Mouse (Mus musculus): ENCODE measurements at regions not wholly inside any gene's neighbourhood (a gene's known extent, or its start where the extent isn't known, plus 50 kb on each side); places are given as distances from the start of the nearest gene placed in this dataset.

GRCm38 (mm10) chr4:95159821-95160220 lies 107.8 kb upstream of the Jun start:
- peak; percentile 85 for TF ChIP-seq POLR2A (IDR thresholded peaks at IDR 0.05; ENCODE audit: insufficient read depth, low read depth, low read length)
- no peak for TF ChIP-seq CTCF (IDR thresholded peaks at IDR 0.05)
- no peak for TF ChIP-seq EP300 (IDR thresholded peaks at IDR 0.05; ENCODE audit: insufficient read depth, low read depth, low read length)
- Histone ChIP-seq H3K36me3 (ENCODE audit: control insufficient read depth, insufficient read depth, low read length) (peaks cover 3% of the 10 kb centered on the region), H3K9ac (ENCODE audit: low read depth, low read length) (no peak overlapping the region; the same call in 1 of the 2 replicates), H3K4me1 (ENCODE audit: control insufficient read depth, insufficient read depth, low read length) (peaks cover 19% of the 10 kb centered on the region), H3K27me3 (ENCODE audit: control insufficient read depth, insufficient read depth, low read length) (no peaks in the 10 kb centered on the region), H3K27ac (peak overlapping the region; percentile 99), H3K79me2 (replicated peaks; ENCODE audit: control insufficient read depth, insufficient read depth, low read length) (no peaks in the 10 kb centered on the region), H3K4me3 (no peak overlapping the region)
- 38% methylated on average over 4 of the region's 4 CpGs for WGBS
- no peak for DNase-seq
- intact Hi-C loops (cut with DNase I), result loop anchor here (2.0 to 10.0 kb wide), 7 partner anchors 107 to 715 kb away; partner anchors contain the start of genes Fggy and Jun

GRCm38 (mm10) chr4:95160465-95160864 lies 108.4 kb upstream of the Jun start:
- TF ChIP-seq CTCF (IDR thresholded peaks at IDR 0.05) (no peak), EP300 (IDR thresholded peaks at IDR 0.05; ENCODE audit: insufficient read depth, low read depth, low read length) (no peak), POLR2A (IDR thresholded peaks at IDR 0.05; ENCODE audit: insufficient read depth, low read depth, low read length) (no peak)
- Histone ChIP-seq H3K4me3 (peak overlapping the region; percentile 50), H3K9ac (ENCODE audit: low read depth, low read length) (peak overlapping the region; percentile 87), H3K79me2 (replicated peaks; ENCODE audit: control insufficient read depth, insufficient read depth, low read length) (no peaks in the 10 kb centered on the region), H3K4me1 (ENCODE audit: control insufficient read depth, insufficient read depth, low read length) (peaks cover 18% of the 10 kb centered on the region), H3K27me3 (ENCODE audit: control insufficient read depth, insufficient read depth, low read length) (no peaks in the 10 kb centered on the region), H3K36me3 (ENCODE audit: control insufficient read depth, insufficient read depth, low read length) (peaks cover 3% of the 10 kb centered on the region), H3K27ac (peak overlapping the region; percentile 99)
- WGBS, result 52% methylated on average over 3 of the region's 3 CpGs
- intact Hi-C loops (cut with DNase I), result loop anchor here (2.0 to 10.0 kb wide), 6 partner anchors 108 to 714 kb away; partner anchors contain the start of genes Fggy and Jun
- no peak for DNase-seq

GRCm38 (mm10) chr4:95160912-95161669 lies 109.1 kb upstream of the Jun start:
- intact Hi-C loops (cut with DNase I), result loop anchor here (2.0 to 10.0 kb wide), 6 partner anchors 108 to 714 kb away; partner anchors contain the start of genes Fggy and Jun
- WGBS, result 2% methylated on average over 53 of the region's 53 CpGs
- peak overlapping the region; percentile 87 for H3K9ac ChIP-seq (ENCODE audit: low read depth, low read length)
- peak; percentile 94 to 96 for DNase-seq
- TF ChIP-seq POLR2A (IDR thresholded peaks at IDR 0.05; ENCODE audit: insufficient read depth, low read depth, low read length) (peak; percentile 85), EP300 (IDR thresholded peaks at IDR 0.05; ENCODE audit: insufficient read depth, low read depth, low read length) (peak; percentile 68), CTCF (IDR thresholded peaks at IDR 0.05) (peak; percentile 60)
- peaks cover 14% of the 10 kb centered on the region for H3K4me1 ChIP-seq (ENCODE audit: control insufficient read depth, insufficient read depth, low read length)
- no peaks in the 10 kb centered on the region for H3K79me2 ChIP-seq (replicated peaks; ENCODE audit: control insufficient read depth, insufficient read depth, low read length)
- peaks cover 3% of the 10 kb centered on the region for H3K36me3 ChIP-seq (ENCODE audit: control insufficient read depth, insufficient read depth, low read length)
- H3K27me3 ChIP-seq (ENCODE audit: control insufficient read depth, insufficient read depth, low read length), result no peaks in the 10 kb centered on the region
- peak overlapping the region; percentile 50 for H3K4me3 ChIP-seq
- peak overlapping the region; percentile 99 for H3K27ac ChIP-seq

GRCm38 (mm10) chr4:95161670-95162020 lies 109.6 kb upstream of the Jun start:
- Histone ChIP-seq H3K4me3 (peak overlapping the region; percentile 50), H3K36me3 (ENCODE audit: control insufficient read depth, insufficient read depth, low read length) (peaks cover 3% of the 10 kb centered on the region), H3K27me3 (ENCODE audit: control insufficient read depth, insufficient read depth, low read length) (no peaks in the 10 kb centered on the region), H3K79me2 (replicated peaks; ENCODE audit: control insufficient read depth, insufficient read depth, low read length) (no peaks in the 10 kb centered on the region), H3K9ac (ENCODE audit: low read depth, low read length) (peak overlapping the region; percentile 87), H3K27ac (peak overlapping the region; percentile 99), H3K4me1 (ENCODE audit: control insufficient read depth, insufficient read depth, low read length) (peaks cover 14% of the 10 kb centered on the region)
- no peak for TF ChIP-seq EP300 (IDR thresholded peaks at IDR 0.05; ENCODE audit: insufficient read depth, low read depth, low read length)
- TF ChIP-seq POLR2A (IDR thresholded peaks at IDR 0.05; ENCODE audit: insufficient read depth, low read depth, low read length), result no peak
- no peak for DNase-seq
- WGBS, result 17% methylated on average over 7 of the region's 7 CpGs
- intact Hi-C loops (cut with DNase I), result loop anchor here (2.0 to 10.0 kb wide), 6 partner anchors 109 to 713 kb away; partner anchors contain the start of genes Fggy and Jun

- H3K9ac ChIP-seq (ENCODE audit: low read depth, low read length), result no peak overlapping the region
- WGBS, result 61% methylated on average over 9 of the region's 9 CpGs
- no peaks in the 10 kb centered on the region for H3K79me2 ChIP-seq (replicated peaks; ENCODE audit: control insufficient read depth, insufficient read depth, low read length)
- peaks cover 3% of the 10 kb centered on the region for H3K36me3 ChIP-seq (ENCODE audit: control insufficient read depth, insufficient read depth, low read length)
- H3K27ac ChIP-seq, result peak overlapping the region; percentile 99; the same call in 1 of the 2 replicates
- TF ChIP-seq CTCF (IDR thresholded peaks at IDR 0.05), result no peak
- no peak for TF ChIP-seq EP300 (IDR thresholded peaks at IDR 0.05; ENCODE audit: insufficient read depth, low read depth, low read length)
- TF ChIP-seq POLR2A (IDR thresholded peaks at IDR 0.05; ENCODE audit: insufficient read depth, low read depth, low read length), result no peak
- H3K4me3 ChIP-seq, result no peak overlapping the region
- no peaks in the 10 kb centered on the region for H3K27me3 ChIP-seq (ENCODE audit: control insufficient read depth, insufficient read depth, low read length)
- DNase-seq, result no peak
- peaks cover 9% of the 10 kb centered on the region for H3K4me1 ChIP-seq (ENCODE audit: control insufficient read depth, insufficient read depth, low read length)
- intact Hi-C loops (cut with DNase I), result loop anchor here (5.0 to 10.0 kb wide), 5 partner anchors 120 to 712 kb away; partner anchors contain the start of gene Fggy
Observed at GRCm38 (mm10) chr4:95162386-95163090, 110.5 kb upstream of the Jun start.
